Mouse (Mus musculus) CH12.LX (cell line): Measurements from ENCODE around the gene Herc2. TPM values are rescaled to one million over a fixed set of nuclear protein-coding genes. Genes with fewer than 3 reads are reported as not detected.

ENCODE experiments used
- DNase-seq: peaks from one replicate; pipeline ENCODE4 v3.0.0-alpha.2; 2013; ENCODE audit errors: extremely low read depth
- H3K27ac ChIP-seq: 2 replicates; pipeline ENCODE4 v1.5.1; 2012; ENCODE audit warnings: low read depth, mild to moderate bottlenecking, control low read depth, moderate library complexity; ENCODE audit not compliant: insufficient read depth
- H3K27me3 ChIP-seq: replicated peaks from 2 replicates; pipeline ENCODE3; 2012; ENCODE audit warnings: inconsistent platforms
- H3K36me3 ChIP-seq, 2 experiments: replicated peaks in 1 of 2; 2 replicates each; pipeline versions ENCODE3 to v1.6.1; 2012; ENCODE audit warnings: inconsistent platforms in 1 of 2, low read length in 1 of 2, mild to moderate bottlenecking in 1 of 2, mixed read lengths in 1 of 2, moderate library complexity in 1 of 2; ENCODE audit not compliant: control insufficient read depth in 1 of 2, insufficient read depth in 1 of 2
- H3K4me1 ChIP-seq, 2 experiments: 2 replicates each; pipeline ENCODE4 v1.6.1; 2012; ENCODE audit warnings: inconsistent platforms in 1 of 2, moderate library complexity in 1 of 2; ENCODE audit not compliant: insufficient read depth in 2 of 2, control insufficient read depth in 1 of 2
- H3K4me2 ChIP-seq: 2 replicates; pipeline ENCODE4 v1.6.1; 2012; ENCODE audit warnings: low read depth, mild to moderate bottlenecking, control low read depth; ENCODE audit not compliant: poor library complexity, insufficient read depth, severe bottlenecking
- H3K4me3 ChIP-seq, 3 experiments: fragments of 150-350 bp in 1 of 3; sonication (generic) in 1 of 3; replicated peaks in 1 of 3; 2 replicates each; pipeline versions ENCODE3 to v1.5.1; 2011 to 2012; ENCODE audit warnings: low read depth in 2 of 3, low read length in 2 of 3, mild to moderate bottlenecking in 2 of 3, moderate library complexity in 2 of 3, control low read depth in 1 of 3, improper control_type of control experiment in 1 of 3, inconsistent platforms in 1 of 3, mixed read lengths in 1 of 3; ENCODE audit not compliant: poor library complexity in 1 of 3
- H3K79me2 ChIP-seq: replicated peaks from 2 replicates; pipeline ENCODE4 v1.6.1; 2012; ENCODE audit warnings: mild to moderate bottlenecking, moderate library complexity; ENCODE audit not compliant: control insufficient read depth, poor library complexity, insufficient read depth, severe bottlenecking; ENCODE audit errors: extremely low read depth
- H3K9ac ChIP-seq: 2 replicates; pipeline ENCODE4 v1.6.1; 2012; ENCODE audit warnings: low read depth, mild to moderate bottlenecking, control low read depth, moderate library complexity; ENCODE audit not compliant: insufficient read depth
- H3K9me3 ChIP-seq: replicated peaks from 2 replicates; pipeline ENCODE3; 2012; ENCODE audit warnings: low read length, inconsistent platforms, mixed read lengths
- BHLHE40 ChIP-seq: IDR thresholded peaks from 2 replicates; pipeline ENCODE4 v1.6.1; 2011; ENCODE audit warnings: mild to moderate bottlenecking, low read depth, low read length, improper control_type of control experiment
- EP300 ChIP-seq: IDR thresholded peaks from 2 replicates; pipeline ENCODE4 v1.6.1; 2011; ENCODE audit warnings: low read length, improper control_type of control experiment
- ETS1 ChIP-seq: conservative IDR thresholded peaks from 2 replicates; pipeline ENCODE4 v1.6.1; 2012; ENCODE audit warnings: low read depth, mild to moderate bottlenecking, inconsistent platforms, low read length, improper control_type of control experiment, moderate library complexity
- HCFC1 ChIP-seq: IDR thresholded peaks from 2 replicates; pipeline ENCODE4 v1.6.1; 2012; ENCODE audit warnings: low read depth, mild to moderate bottlenecking, inconsistent platforms, low read length, improper control_type of control experiment
- IRF4 ChIP-seq: IDR thresholded peaks from 2 replicates; pipeline ENCODE4 v1.6.1; 2014; ENCODE audit warnings: low read depth, mild to moderate bottlenecking, inconsistent platforms, low read length, improper control_type of control experiment
- JUN ChIP-seq: IDR thresholded peaks from 2 replicates; pipeline ENCODE4 v1.6.1; 2011; ENCODE audit warnings: low read depth, mild to moderate bottlenecking, low read length, improper control_type of control experiment, moderate library complexity; ENCODE audit not compliant: insufficient read depth
- JUND ChIP-seq: conservative IDR thresholded peaks from 2 replicates; pipeline ENCODE4 v1.6.1; 2011; ENCODE audit warnings: low read depth, low read length, improper control_type of control experiment
- MEF2A ChIP-seq: IDR thresholded peaks from 2 replicates; pipeline ENCODE4 v1.6.1; 2014; ENCODE audit warnings: low read depth, mild to moderate bottlenecking, inconsistent platforms, low read length, improper control_type of control experiment, borderline replicate concordance
- MXI1 ChIP-seq: IDR thresholded peaks from 2 replicates; pipeline ENCODE4 v1.6.1; 2011; ENCODE audit warnings: mild to moderate bottlenecking, low read depth, low read length, improper control_type of control experiment
- MYC ChIP-seq: IDR thresholded peaks from 2 replicates; pipeline ENCODE4 v1.6.1; 2011; ENCODE audit warnings: low read depth, mild to moderate bottlenecking, improper control_type of control experiment, low read length
- NELFE ChIP-seq: IDR thresholded peaks from 2 replicates; pipeline ENCODE4 v1.6.1; 2011; ENCODE audit warnings: low read depth, low read length, improper control_type of control experiment
- NRF1 ChIP-seq: IDR thresholded peaks from 2 replicates; pipeline ENCODE4 v1.6.1; 2014; ENCODE audit warnings: low read depth, mild to moderate bottlenecking, inconsistent platforms, low read length, improper control_type of control experiment, moderate library complexity
- POLR2A ChIP-seq: IDR thresholded peaks from 2 replicates; pipeline ENCODE4 v1.6.1; 2011; ENCODE audit warnings: low read depth, mild to moderate bottlenecking, improper control_type of control experiment, low read length
- SMC3 ChIP-seq: IDR thresholded peaks from 2 replicates; pipeline ENCODE4 v1.6.1; 2011; ENCODE audit warnings: low read depth, low read length, improper control_type of control experiment
- TCF12 ChIP-seq: IDR thresholded peaks from 2 replicates; pipeline ENCODE4 v1.6.1; 2014; ENCODE audit warnings: low read depth, mild to moderate bottlenecking, inconsistent platforms, low read length, improper control_type of control experiment
- UBTF ChIP-seq: IDR thresholded peaks from 2 replicates; pipeline ENCODE4 v1.6.1; 2012; ENCODE audit warnings: low read depth, mild to moderate bottlenecking, inconsistent platforms, low read length, improper control_type of control experiment, moderate library complexity
- ZC3H11A ChIP-seq: IDR thresholded peaks from 2 replicates; pipeline ENCODE4 v1.6.1; 2012; ENCODE audit warnings: low read depth, mild to moderate bottlenecking, inconsistent platforms, low read length, improper control_type of control experiment
- ZKSCAN1 ChIP-seq: IDR thresholded peaks from 2 replicates; pipeline ENCODE4 v1.6.1; 2012; ENCODE audit warnings: low read depth, inconsistent platforms, low read length, improper control_type of control experiment, borderline replicate concordance
- ZNF384 ChIP-seq: IDR thresholded peaks from 2 replicates; pipeline ENCODE4 v1.6.1; 2012; ENCODE audit warnings: low read depth, low read length, improper control_type of control experiment, inconsistent platforms
- dilution Hi-C: fragments of 300-500 bp; cut with MboI; formaldehyde crosslinking; loops from 2 replicates; pipeline ENCODE4 v1.14.3; 2020; ENCODE audit warnings: low sequenced_read_pairs; ENCODE audit not compliant: extremely low pct_unique_long_range_greater_than_20kb, extremely low pct_ligation_motif_present
- in situ Hi-C: fragments of 300-500 bp; cut with MboI; formaldehyde crosslinking; loops from 3 replicates; pipeline ENCODE4 v1.14.3; 2019; ENCODE audit warnings: low sequenced_read_pairs, low pct_ligation_motif_present, low pct_unique_long_range_greater_than_20kb, mixed read lengths
- polyA plus RNA-seq: library from polyadenylated mRNA; unstranded; fragments of >175 nt; gene quantifications from 2 replicates; pipeline ENCODE4 v1.2.1, GENCODE M21; 2012; ENCODE audit warnings: low read depth; ENCODE audit not compliant: insufficient read length
- total RNA-seq, 2 experiments: library from RNA; depleted of rRNA; stranded (reverse); fragments of 300-350 nt in 1 of 2; fragments of >200 nt in 1 of 2; gene quantifications; 2 replicates each; pipeline ENCODE4 v1.2.3; 2012 to 2014

Gene Herc2
- total and polyA plus RNA-seq, 3 experiments = 9.7 to 27.6 (median 18.2) TPM

GRCm38 (mm10) chr7:56254568-56254967, 204.6 kb downstream of the Herc2 start:
- TF ChIP-seq SMC3 (no peak), IRF4 (peak; percentile 94), NRF1 (peak; percentile 72), UBTF (no peak), JUN (0 out of 2 replicates have a peak, but pooled peaks have one; percentile 26), JUND (peak; percentile 66; the same call in 1 of the 2 replicates), MYC (0 out of 2 replicates have a peak, but pooled peaks have one; percentile 15), MEF2A (no peak), POLR2A (peak; percentile 30; the same call in 1 of the 2 replicates), MXI1 (no peak), EP300 (peak; percentile 39)
- TF ChIP-seq, all 38 proteins: peak for 7
- peaks cover 13% of the 10 kb centered on the region for H3K27me3 ChIP-seq
- no peak overlapping the region for H3K27ac ChIP-seq
- peaks cover 3% of the 10 kb centered on the region for H3K9me3 ChIP-seq
- peak overlapping the region in 2 of 3 experiments; percentile 20 to 54 for H3K4me3 ChIP-seq
- no peak for DNase-seq
- dilution Hi-C loops (no loop called here), in situ Hi-C loops (no loop called here)
- no peaks in the 10 kb centered on the region for H3K79me2 ChIP-seq
- 0 out of 2 replicates have a peak overlapping the region, but pooled peaks have one; percentile 37 for H3K9ac ChIP-seq
- peaks cover 0 to 2% of the 10 kb centered on the region in 2 experiments; a peak in 2 of 4 replicates for H3K4me1 ChIP-seq
- no peaks in the 10 kb centered on the region for H3K36me3 ChIP-seq
- H3K4me2 ChIP-seq = peak overlapping the region; percentile 83

GRCm38 (mm10) chr7:56257875-56258441, 208.0 kb downstream of the Herc2 start:
- Histone ChIP-seq H3K4me3 (no peak overlapping the region), H3K4me2 (no peak overlapping the region), H3K4me1 (peaks cover 0 to 2% of the 10 kb centered on the region in 2 experiments; a peak in 2 of 4 replicates), H3K27ac (no peak overlapping the region), H3K9ac (no peak overlapping the region), H3K27me3 (peaks cover 9% of the 10 kb centered on the region), H3K9me3 (no peaks in the 10 kb centered on the region), H3K36me3 (no peaks in the 10 kb centered on the region), H3K79me2 (no peaks in the 10 kb centered on the region)
- no peak for TF ChIP-seq ZKSCAN1
- TF ChIP-seq BHLHE40 = no peak
- TF ChIP-seq ZC3H11A = no peak
- TF ChIP-seq MXI1 = no peak
- TF ChIP-seq NELFE = no peak
- no peak for TF ChIP-seq ETS1
- TF ChIP-seq ZNF384 = no peak
- no peak for TF ChIP-seq JUN
- TF ChIP-seq TCF12 = no peak
- TF ChIP-seq HCFC1 = no peak
- dilution Hi-C loops = no loop called here
- in situ Hi-C loops = no loop called here
- no peak for DNase-seq
